ENCODE assay signal across 20 mouse cellular contexts in genomic region chr1:85959129-85959888, GRCm38 (mm10). TPM values are rescaled to one million over a fixed set of nuclear protein-coding genes. Genes with fewer than 3 reads are reported as not detected.
DNase-seq lines count a peak whose midpoint lies in the region; ATAC-seq lines count a peak whose summit lies in the region.
"Had no signal": no experiment of that assay in that cellular context is flagged by ENCODE, and none has a peak within 500 bp of the region (broad histone marks: within the 10 kb centered on the region; RNA-seq: fewer than 3 reads in every experiment).

No protein-coding gene starts in this region.

- H3K9ac ChIP-seq in heart, embryonic 13.5 days, result no peak overlapping the region
- H3K9ac ChIP-seq: hindbrain, embryonic 13.5 days; limb, embryonic 12.5 days; midbrain, embryonic 15.5 days; neural tube, embryonic 12.5 days had no signal

- H3K4me2 ChIP-seq in heart, embryonic 13.5 days, result no peak overlapping the region
- H3K4me2 ChIP-seq: hindbrain, embryonic 13.5 days; limb, embryonic 12.5 days; midbrain, embryonic 15.5 days; neural tube, embryonic 12.5 days had no signal

- H3K27ac ChIP-seq in heart, embryonic 13.5 days (replicated peaks), result peak overlapping the region; percentile 87
- H3K27ac ChIP-seq: hindbrain, embryonic 13.5 days; kidney, postnatal 0 days; limb, embryonic 12.5 days; neural tube, embryonic 12.5 days had no signal

- H3K9me3 ChIP-seq in heart, embryonic 13.5 days, result no peaks in the 10 kb centered on the region
- H3K9me3 ChIP-seq: hindbrain, embryonic 13.5 days; limb, embryonic 12.5 days; midbrain, embryonic 15.5 days; neural tube, embryonic 12.5 days had no signal

- no peaks in the 10 kb centered on the region for H3K36me3 ChIP-seq in heart, embryonic 13.5 days
- H3K36me3 ChIP-seq: hindbrain, embryonic 13.5 days; limb, embryonic 12.5 days; midbrain, embryonic 15.5 days; neural tube, embryonic 12.5 days had no signal

- intact Hi-C loops in heart, postnatal 14 days (cut with DNase I), result no loop called here

- no peak for DNase-seq in heart, postnatal 14 days
- peak; percentile 28 for DNase-seq in 416B (ENCODE audit: low read depth)
- peak; percentile 45 for DNase-seq in naive thymus-derived CD4-positive, alpha-beta T cell, adult 2 months (ENCODE audit: low read depth)
- DNase-seq in lung, postnatal 10 days, result no peak
- DNase-seq in kidney, adult 9 months, result no peak
- DNase-seq in adrenal gland, adult 18-20 months (ENCODE audit: low spot score in 2 of 2), result no peak
- DNase-seq: adrenal gland, adult 8-10 months; cerebellum, postnatal 25 days; gastrocnemius, postnatal 36 days; layer of hippocampus, postnatal 36 days; retina, postnatal 1 day had no signal

- H3K4me1 ChIP-seq in heart, embryonic 13.5 days, result peaks cover 60% of the 10 kb centered on the region
- H3K4me1 ChIP-seq: limb, embryonic 12.5 days; neural tube, embryonic 12.5 days had no signal

- no peaks in the 10 kb centered on the region for H3K27me3 ChIP-seq in heart, embryonic 13.5 days (replicated peaks)
- H3K27me3 ChIP-seq: midbrain, embryonic 15.5 days; neural tube, embryonic 12.5 days had no signal

- ATAC-seq in heart, embryonic 13.5 days (ENCODE audit: extremely low read depth, insufficient number of reproducible peaks, low FRiP score, low TSS enrichment), result no peak
- peak; percentile 72 for ATAC-seq in activated CD4-positive, CD25-positive, alpha-beta regulatory T cell, adult 4 months
- ATAC-seq: Patski had no signal

- WGBS in heart, embryonic 13.5 days, result 64% methylated on average over 6 of the region's 6 CpGs

- H3K4me3 ChIP-seq in heart, embryonic 13.5 days, result no peak overlapping the region
- H3K4me3 ChIP-seq: hindbrain, embryonic 13.5 days; limb, embryonic 12.5 days; midbrain, embryonic 15.5 days; neural tube, embryonic 12.5 days had no signal

RNA-seq across cellular contexts. Expression of gene Gpr55, which starts 1.5 kb away (rescaled TPM):
- 0.04 TPM in 1 of 2 replicates, not detected in the other for polyA plus RNA-seq in heart, embryonic 13.5 days (2015; fragmentation: Nextera tagmentation; extraction: Ambion mirVana)
- not detected for total RNA-seq in heart, postnatal 14 days (2021)
- 1 to 10 TPM; 1.9 to 6.8 TPM for polyA plus RNA-seq in activated CD4-positive, CD25-positive, alpha-beta regulatory T cell, adult 4 months (2017; shearing (Covaris generic))
- 1 to 10 TPM; 3.7 to 6.6 TPM for total RNA-seq in adrenal gland, adult 18-20 months (2021)
- total RNA-seq: gastrocnemius, postnatal 36 days; layer of hippocampus, postnatal 36 days had no signal
- polyA plus RNA-seq: C2C12; limb, embryonic 12.5 days; Patski had no signal

RNA-seq across cellular contexts. Expression of gene 4933407L21Rik, which starts 31.0 kb away (rescaled TPM):
- polyA plus RNA-seq in heart, embryonic 13.5 days (2015; fragmentation: Nextera tagmentation; extraction: Ambion mirVana), result 0.19 TPM in 1 of 2 replicates, not detected in the other
- not detected for total RNA-seq in heart, postnatal 14 days (2021)
- polyA plus RNA-seq in activated CD4-positive, CD25-positive, alpha-beta regulatory T cell, adult 4 months (2017; shearing (Covaris generic)), result 1 to 10 TPM in 1 of 2 experiments, under 1 TPM in 1; 0.51 to 1.5 TPM
- total RNA-seq in adrenal gland, adult 18-20 months (2021), result not detected
- total RNA-seq: gastrocnemius, postnatal 36 days had no signal
- polyA plus RNA-seq: C2C12; limb, embryonic 12.5 days had no signal

RNA-seq across cellular contexts. Expression of gene Spata3, which starts 57.3 kb away (rescaled TPM):
- polyA plus RNA-seq in heart, embryonic 13.5 days (2015; fragmentation: Nextera tagmentation; extraction: Ambion mirVana), result not detected in 2 replicates
- not detected for total RNA-seq in heart, postnatal 14 days (2021)
- polyA plus RNA-seq in activated CD4-positive, CD25-positive, alpha-beta regulatory T cell, adult 4 months (2017; shearing (Covaris generic)), result under 1 TPM in 1 of 2 experiments, not detected in 1; 0.49 TPM
- not detected for total RNA-seq in adrenal gland, adult 18-20 months (2021)
- total RNA-seq: adrenal gland, adult 8-10 months; gastrocnemius, postnatal 36 days had no signal
- polyA plus RNA-seq: C2C12; limb, embryonic 12.5 days; neural tube, embryonic 12.5 days; Patski had no signal

Comparison
In these comparisons a context has a peak if more than half of its experiments do, and no peak if none do; other contexts are left out.
1. DNase-seq: peak in 416B (single experiment) and naive thymus-derived CD4-positive, alpha-beta T cell, adult 2 months (single experiment); none in heart, postnatal 14 days (0 of 2), lung, postnatal 10 days (single experiment), kidney, adult 9 months (single experiment) and adrenal gland, adult 18-20 months (0 of 2).
2. RNA of gene Gpr55, which starts 1.5 kb away (total RNA-seq): 3.7 to 6.6 TPM in adrenal gland, adult 18-20 months; not detected in heart, postnatal 14 days; every median in the first group is over 4 times any median in the second.